Mouse (Mus musculus) right cerebral cortex, postnatal 14 days (tissue): Measurements from ENCODE around the gene Tenm3.
A peak's percentile ranks its signal among the peaks of the same experiment; 100 is the strongest.

Source experiments
- DNase-seq: peaks from one replicate; pipeline ENCODE4 v3.0.0; 2022

Tenm3 gene

GRCm38 (mm10) chr8:48511546-48511945 is 332.2 kb downstream of the Tenm3 start:
- peak; percentile 13 for DNase-seq

- peak; percentile 37 for DNase-seq
These were observed 332.6 kb downstream of the Tenm3 start for GRCm38 (mm10) chr8:48511137-48511536.

- DNase-seq, result no peak
These were observed 334.8 kb downstream of the Tenm3 start for GRCm38 (mm10) chr8:48508641-48509599.

GRCm38 (mm10) chr8:48507719-48508501 is 335.8 kb downstream of the Tenm3 start:
- DNase-seq, result no peak

- no peak for DNase-seq
These were observed 351.3 kb downstream of the Tenm3 start for GRCm38 (mm10) chr8:48492491-48492890.

GRCm38 (mm10) chr8:48490635-48491165 is 353.1 kb downstream of the Tenm3 start:
- no peak for DNase-seq

- peak; percentile 29 for DNase-seq
These were observed 353.7 kb downstream of the Tenm3 start for GRCm38 (mm10) chr8:48489936-48490634.

- no peak for DNase-seq
These were observed 354.3 kb downstream of the Tenm3 start for GRCm38 (mm10) chr8:48489417-48489816.

GRCm38 (mm10) chr8:48488809-48489208 is 354.9 kb downstream of the Tenm3 start:
- DNase-seq, result no peak

- no peak for DNase-seq
These were observed 359.6 kb downstream of the Tenm3 start for GRCm38 (mm10) chr8:48484143-48484542.

- peak; percentile 17 for DNase-seq
These were observed 361.8 kb downstream of the Tenm3 start for GRCm38 (mm10) chr8:48481709-48482671.

GRCm38 (mm10) chr8:48477371-48477935 is 366.3 kb downstream of the Tenm3 start:
- no peak for DNase-seq

GRCm38 (mm10) chr8:48476896-48477295 is 366.9 kb downstream of the Tenm3 start:
- DNase-seq, result no peak

GRCm38 (mm10) chr8:48467633-48468032 is 376.1 kb downstream of the Tenm3 start:
- no peak for DNase-seq

- peak; percentile 22 for DNase-seq
These were observed 385.4 kb downstream of the Tenm3 start for GRCm38 (mm10) chr8:48458373-48458772.

- DNase-seq, result no peak
These were observed 387.2 kb downstream of the Tenm3 start for GRCm38 (mm10) chr8:48456328-48457124.

GRCm38 (mm10) chr8:48451247-48451635 is 392.5 kb downstream of the Tenm3 start:
- DNase-seq, result no peak

GRCm38 (mm10) chr8:48450397-48451246 is 393.1 kb downstream of the Tenm3 start:
- no peak for DNase-seq

GRCm38 (mm10) chr8:48449625-48450024 is 394.1 kb downstream of the Tenm3 start:
- no peak for DNase-seq
